Mouse (Mus musculus): ENCODE measurements at regions not wholly inside any gene's neighbourhood (a gene's known extent, or its start where the extent isn't known, plus 50 kb on each side); places are given as distances from the start of the nearest gene placed in this dataset.

DNA sequence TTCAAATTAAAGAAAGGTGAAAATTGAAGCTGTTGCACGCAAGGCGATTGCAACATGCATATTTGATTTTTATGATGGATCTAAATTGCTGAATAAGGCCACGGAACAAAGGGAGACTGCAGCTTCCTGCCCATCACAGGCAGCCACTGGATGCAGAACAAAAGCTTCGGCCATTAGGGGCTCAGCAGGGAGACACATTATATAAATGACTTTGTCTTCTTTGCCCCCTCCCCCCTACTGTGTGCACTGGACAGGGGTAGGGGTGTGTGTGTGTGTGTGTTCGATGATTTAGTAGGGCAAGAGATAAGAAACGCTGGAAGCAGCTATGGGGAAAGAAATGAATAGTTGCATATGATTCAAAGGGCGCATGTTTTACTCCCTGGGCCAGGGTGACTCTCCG lies 481.2 kb upstream of the Pmfbp1 start:
- no peak for DNase-seq (ENCODE audit: low spot score)
- intact Hi-C loops (cut with DNase I) = no loop called here

DNA sequence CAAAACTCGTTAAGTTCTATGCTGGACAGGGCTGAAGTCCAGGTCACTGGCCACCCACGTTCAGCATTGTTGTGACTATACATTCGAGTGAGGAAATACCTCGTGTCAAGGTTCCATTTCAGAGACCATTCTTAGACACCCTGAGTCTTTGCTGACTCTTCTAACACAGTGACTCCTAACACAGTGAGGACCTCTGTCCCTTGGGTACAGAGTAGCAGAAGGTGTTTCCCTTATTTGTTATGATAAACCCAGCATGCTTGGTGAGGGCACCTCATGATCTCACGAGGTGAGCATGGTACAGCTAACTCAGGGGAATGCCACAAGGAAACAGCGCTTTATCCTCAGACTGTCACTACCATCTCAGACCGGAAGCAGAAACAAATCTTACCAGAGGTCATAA lies 480.2 kb upstream of the Pmfbp1 start:
- no peak for DNase-seq (ENCODE audit: low spot score)
- intact Hi-C loops (cut with DNase I) = no loop called here

DNA sequence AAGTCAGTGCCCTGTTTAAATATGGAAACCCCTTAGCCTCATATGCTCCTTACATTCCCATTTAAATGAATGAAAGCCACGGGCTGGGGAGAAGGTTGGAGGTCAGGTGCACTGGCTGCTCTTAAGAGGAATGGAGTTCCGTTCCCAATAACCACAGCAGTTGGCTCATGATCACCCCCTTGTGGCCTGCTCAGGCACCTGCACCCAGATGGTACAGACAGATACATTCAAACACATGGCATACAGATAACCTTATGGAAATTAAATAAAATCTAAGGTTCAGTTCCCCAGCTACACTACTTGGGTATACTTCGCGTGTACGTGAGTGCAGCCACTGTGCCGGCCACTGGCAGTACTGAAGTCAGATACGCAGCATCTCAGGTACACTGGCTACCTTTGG lies 479.1 kb upstream of the Pmfbp1 start:
- DNase-seq (ENCODE audit: low spot score) = no peak
- intact Hi-C loops (cut with DNase I) = no loop called here

DNA sequence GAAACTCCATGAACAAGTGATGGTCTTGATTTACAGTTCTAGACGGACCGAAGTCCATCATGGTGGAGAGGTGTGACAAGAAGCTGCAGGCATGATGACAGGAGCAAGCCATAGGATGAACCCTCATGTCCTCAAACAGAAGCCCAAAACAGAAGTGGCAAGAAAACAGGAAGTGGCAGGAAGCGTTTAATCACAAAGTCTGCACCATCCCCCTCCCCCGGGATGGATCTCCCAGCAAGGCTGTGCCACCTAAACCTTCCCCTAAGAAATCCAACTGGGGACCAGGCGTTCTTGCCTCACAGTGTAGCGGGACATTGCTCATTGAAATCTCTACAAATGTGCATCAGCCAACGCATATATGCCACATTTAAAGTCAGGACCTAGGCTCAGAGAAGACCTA lies 474.3 kb upstream of the Pmfbp1 start:
- intact Hi-C loops (cut with DNase I) = no loop called here
- DNase-seq (ENCODE audit: low spot score) = no peak

DNA sequence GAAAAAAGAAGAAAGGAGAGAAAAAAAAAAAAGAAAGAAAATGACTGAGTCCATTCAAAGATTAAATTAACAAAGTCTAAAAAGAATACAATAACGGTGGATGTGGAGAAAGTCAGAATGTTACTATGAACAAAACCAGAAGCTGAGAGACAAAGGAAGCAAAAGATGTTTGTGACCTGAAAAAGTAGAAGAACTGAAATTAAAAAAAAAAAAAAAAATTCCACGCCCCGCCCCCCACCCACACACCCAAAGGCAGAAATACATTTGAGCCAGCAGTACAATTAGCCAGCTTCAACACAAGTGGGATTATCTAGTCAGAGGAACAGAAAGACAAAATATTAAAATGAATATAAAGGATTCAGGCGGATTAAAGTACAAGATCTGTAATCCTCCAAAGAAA lies 473.7 kb upstream of the Pmfbp1 start:
- intact Hi-C loops (cut with DNase I) = no loop called here
- no peak for DNase-seq (ENCODE audit: low spot score)

DNA sequence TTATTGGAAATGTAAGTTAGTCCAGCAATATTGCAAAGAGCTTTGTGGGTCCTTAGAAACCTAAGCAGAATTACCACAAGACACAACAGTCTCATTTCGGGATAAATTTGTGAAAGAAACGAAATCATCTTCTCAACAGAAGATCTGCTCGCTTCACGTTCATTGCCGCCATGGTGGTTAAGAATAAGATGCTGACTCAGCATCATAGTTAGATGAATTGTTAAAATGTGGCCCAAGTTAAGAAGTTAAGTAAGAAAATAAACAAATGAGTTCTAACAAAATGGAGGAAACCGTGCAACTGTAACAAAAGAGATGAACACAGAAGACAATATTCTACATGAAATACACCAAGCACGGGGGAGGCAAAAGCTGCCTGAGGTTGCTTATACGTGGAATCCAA lies 465.9 kb upstream of the Pmfbp1 start:
- intact Hi-C loops (cut with DNase I) = no loop called here

DNA sequence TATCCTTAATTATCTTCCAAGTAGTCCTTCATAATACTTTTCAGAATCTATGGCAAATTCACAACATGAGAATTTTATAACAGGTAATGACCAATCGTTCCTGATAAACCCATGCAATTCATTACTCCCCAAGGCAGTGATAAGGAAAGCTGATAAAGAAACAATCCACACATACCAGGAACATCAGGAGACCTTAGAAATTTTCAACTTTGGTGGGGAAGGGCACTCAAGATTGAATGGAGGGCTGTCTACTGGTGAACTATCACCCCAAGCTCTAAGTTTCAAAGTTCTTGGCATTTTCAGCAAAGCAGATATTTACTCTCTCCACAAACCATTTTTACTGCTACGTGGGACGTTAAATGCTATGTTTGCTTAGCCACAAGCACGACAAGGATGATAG lies 440.2 kb upstream of the Pmfbp1 start:
- intact Hi-C loops (cut with DNase I) = no loop called here
- DNase-seq (ENCODE audit: low spot score) = no peak

More for the DNA sequence above, 465.9 kb upstream of the Pmfbp1 start:
- DNase-seq (ENCODE audit: low spot score) = no peak

DNA sequence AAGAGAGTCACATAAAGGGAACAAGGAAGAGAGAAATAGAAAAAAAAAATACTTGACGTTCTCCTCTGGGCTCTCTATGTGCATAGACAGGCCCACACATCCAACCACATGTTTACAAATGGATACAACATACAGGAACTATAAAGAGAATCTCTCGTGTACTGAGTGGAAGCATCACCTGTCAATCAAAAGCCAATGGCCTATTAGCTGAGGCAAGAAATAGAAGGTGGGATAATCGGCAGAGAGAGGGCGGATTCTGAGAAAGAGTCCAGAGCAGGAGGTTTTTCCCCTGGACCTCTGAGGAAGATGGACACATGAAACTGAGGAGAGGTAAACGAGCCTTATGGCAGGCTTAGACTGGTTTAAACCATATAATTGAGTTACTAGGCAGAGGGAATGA lies 434.7 kb upstream of the Pmfbp1 start:
- DNase-seq (ENCODE audit: low spot score) = no peak
- intact Hi-C loops (cut with DNase I) = no loop called here

DNA sequence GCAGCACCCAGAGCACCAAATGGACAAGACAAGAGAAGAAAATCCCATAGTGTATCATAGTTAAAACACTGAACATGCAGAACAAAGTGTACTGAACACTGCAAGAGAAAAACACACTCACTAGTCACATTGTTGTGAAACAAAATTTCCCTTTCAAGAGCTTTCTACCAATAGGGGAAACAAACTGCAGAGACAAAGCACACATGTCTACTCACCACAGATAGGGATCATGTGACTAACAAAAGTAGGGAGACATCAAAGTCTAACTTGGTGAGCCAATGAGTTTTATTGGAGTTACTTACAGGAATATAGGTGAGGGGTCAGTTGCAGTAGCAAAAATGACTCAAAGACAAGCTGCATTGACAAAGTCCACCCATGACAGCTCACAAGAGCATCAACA lies 431.5 kb upstream of the Pmfbp1 start:
- DNase-seq (ENCODE audit: low spot score) = no peak
- intact Hi-C loops (cut with DNase I) = no loop called here

DNA sequence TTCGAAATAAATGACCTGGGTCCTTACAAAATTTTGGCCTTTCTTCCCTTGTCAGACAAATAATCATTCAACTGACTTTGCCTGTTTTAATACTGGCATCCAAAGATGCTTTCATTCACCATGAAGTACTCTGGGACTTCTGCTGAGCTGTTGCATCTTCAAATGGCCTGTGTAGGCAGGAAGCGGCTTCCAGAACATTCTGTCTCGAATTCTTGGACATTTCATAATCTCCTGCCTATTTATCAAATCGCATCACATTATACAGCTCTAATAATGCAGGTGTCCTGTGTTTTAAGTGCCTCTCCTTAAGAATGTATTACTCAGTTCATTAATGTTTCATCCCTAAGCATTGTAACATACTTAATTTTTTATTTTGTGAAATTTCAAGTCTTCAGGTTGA lies 420.1 kb upstream of the Pmfbp1 start:
- intact Hi-C loops (cut with DNase I) = no loop called here
- no peak for DNase-seq (ENCODE audit: low spot score)

DNA sequence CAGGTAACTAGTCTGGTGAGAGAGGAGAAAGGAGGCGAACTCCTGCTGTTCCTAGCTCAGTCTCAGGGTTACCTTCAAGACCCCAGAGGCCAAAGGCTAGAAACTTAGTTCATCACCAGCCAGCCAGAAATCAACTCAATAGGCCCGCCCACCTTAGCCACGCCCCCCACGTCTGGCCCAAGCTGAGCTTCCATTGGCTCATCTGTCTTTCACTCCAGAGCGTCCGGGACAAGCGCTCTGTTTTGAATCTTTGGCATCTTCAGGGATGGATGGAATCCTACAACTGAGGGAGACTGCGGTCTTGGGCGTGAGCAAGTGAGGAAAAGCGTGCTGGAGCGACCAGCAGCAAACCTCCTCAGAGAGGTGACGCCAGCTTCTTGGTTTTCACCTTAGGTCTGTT lies 418.8 kb upstream of the Pmfbp1 start:
- intact Hi-C loops (cut with DNase I) = no loop called here
- no peak for DNase-seq (ENCODE audit: low spot score)

DNA sequence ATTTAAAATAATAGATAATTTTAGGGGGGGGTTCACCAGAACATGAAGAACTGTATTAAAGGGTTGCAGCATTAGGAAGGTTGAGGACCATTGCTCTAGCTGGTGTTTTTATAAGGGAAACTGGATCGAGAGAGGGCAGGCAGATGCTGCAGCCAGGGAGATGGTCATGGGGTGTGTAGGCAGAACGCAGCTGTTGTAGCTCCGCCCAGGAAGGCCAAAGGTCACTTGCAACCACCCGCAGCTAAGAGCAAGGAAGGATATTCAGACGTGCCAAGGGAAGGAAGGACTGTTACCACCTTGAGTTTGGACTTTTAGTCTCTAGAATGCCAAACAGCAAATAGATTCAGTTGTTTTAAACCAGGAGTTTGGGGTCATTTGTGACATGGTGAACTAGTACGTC lies 414.6 kb upstream of the Pmfbp1 start:
- intact Hi-C loops (cut with DNase I) = no loop called here
- no peak for DNase-seq (ENCODE audit: low spot score)

DNA sequence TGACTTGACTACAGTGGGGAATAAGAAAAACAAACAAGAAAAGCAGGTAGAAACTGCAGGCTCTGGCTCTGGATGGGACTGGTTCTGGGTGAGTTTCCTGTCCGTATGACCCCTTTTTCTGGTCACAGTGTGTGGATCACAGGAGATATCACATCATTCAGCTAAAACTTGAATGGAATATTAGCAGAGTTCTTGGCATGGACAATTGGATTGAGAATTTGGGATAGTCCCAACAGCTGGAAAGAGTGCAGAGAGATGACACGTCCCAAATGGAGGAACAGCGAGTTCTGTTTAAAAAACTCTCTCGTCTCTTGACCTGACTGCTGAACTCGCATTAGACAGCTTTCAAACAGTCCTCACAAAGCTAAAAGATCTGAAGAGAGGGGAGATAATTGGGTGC lies 412.5 kb upstream of the Pmfbp1 start:
- DNase-seq (ENCODE audit: low spot score) = peak; percentile 20
- intact Hi-C loops (cut with DNase I) = no loop called here

DNA sequence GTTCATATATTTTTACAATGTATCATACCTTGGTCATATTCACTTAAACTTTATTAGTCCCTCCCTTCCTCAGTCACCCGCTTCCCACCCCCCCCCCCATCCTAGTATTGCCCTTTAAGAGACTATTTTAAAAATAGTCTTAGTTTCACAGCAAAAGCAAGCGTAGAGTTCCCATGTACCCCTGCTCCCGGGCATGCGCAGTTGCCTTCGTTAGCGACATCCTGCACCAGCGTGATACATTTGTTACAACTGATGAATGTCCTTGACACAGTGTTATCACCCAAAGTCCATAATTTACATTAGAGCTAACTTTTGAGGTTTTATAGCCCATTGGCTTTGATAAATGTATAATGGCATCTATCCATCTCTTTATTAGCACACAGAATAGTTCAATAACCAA lies 408.7 kb upstream of the Pmfbp1 start:
- no peak for DNase-seq (ENCODE audit: low spot score)
- intact Hi-C loops (cut with DNase I) = no loop called here

DNA sequence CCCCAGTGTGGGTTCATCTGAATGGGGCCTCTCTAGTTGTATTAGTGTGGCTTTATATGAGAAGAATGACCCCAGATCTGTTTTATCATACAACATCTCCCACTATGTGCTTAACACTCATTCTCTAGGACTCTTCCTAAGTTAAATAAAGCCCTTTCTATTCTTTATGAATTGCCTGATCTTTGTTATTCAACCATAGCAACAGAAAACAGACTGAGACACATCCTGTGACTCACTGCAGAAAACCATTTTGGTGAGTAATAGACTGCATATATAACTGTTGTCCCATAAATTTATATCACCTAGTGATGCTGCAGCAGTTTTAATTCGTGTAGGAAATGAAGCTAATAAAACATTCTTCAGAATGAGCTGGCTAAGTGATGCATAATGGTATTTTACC lies 406.0 kb upstream of the Pmfbp1 start:
- intact Hi-C loops (cut with DNase I) = no loop called here
- DNase-seq (ENCODE audit: low spot score) = no peak

DNA sequence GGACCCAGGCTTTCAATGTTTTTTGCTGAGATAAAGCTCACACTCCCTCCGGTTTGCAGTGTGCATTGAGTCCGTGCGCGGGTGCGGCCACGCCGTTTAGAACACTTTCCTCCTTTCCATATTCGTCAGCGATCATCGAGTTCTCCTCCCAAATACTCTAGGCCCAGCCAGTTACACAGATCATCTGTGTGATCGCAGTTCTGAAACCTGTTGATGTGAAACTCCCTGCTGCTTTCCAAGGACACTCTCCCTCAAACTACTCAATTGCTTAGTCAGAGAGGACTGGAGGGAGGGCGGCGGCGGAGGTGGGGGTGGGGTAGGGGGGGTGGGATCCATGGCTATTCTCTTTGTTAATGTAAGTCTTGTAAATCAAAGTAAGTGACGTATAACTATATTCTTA lies 394.2 kb upstream of the Pmfbp1 start:
- DNase-seq (ENCODE audit: low spot score) = no peak
- intact Hi-C loops (cut with DNase I) = no loop called here

DNA sequence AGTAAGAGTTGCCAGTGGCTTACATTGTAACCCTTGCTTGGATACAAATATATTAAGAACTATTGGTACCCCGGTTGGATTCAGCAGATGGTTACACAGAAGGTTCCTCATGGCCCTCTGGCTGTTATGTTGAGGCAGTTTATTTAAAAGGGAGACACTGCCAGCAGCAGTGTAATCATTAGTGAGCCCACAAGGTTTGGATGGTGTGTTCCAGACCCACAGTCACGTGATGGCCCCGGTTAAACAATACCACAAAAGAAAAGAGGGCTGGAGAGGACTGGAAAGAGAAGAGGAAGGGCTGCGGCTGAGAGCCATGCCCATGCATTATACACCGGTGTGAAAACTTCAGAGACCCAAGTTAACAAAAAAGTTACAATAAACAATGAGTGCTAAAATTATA lies 392.4 kb upstream of the Pmfbp1 start:
- DNase-seq (ENCODE audit: low spot score) = no peak
- intact Hi-C loops (cut with DNase I) = no loop called here

DNA sequence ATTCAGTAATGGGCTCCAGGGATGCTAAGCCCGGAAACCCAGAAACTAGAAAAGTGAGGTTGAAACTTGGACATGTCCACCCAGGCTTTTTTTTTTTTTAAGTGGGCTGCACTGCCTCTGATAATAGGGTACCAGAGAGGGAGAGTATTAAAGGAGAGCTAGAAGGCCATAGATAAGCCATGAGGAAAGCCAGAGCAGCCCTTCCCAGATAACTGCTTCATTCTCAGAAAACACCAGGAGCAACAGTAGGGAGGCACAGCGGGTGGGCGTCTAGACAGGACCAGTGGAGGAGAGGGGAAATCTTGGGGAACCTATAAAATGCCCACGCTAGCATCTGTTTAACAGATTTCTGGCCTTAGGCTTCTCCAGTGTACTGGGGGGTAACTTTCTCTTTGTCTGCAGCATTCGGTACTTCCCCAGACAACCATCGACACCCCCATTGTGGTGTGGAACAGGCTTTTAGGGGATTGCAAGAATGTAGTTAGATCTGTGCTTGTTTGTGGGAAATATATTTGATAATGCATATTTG lies 389.0 kb upstream of the Pmfbp1 start:
- intact Hi-C loops (cut with DNase I) = no loop called here
- no peak for DNase-seq (ENCODE audit: low spot score)

DNA sequence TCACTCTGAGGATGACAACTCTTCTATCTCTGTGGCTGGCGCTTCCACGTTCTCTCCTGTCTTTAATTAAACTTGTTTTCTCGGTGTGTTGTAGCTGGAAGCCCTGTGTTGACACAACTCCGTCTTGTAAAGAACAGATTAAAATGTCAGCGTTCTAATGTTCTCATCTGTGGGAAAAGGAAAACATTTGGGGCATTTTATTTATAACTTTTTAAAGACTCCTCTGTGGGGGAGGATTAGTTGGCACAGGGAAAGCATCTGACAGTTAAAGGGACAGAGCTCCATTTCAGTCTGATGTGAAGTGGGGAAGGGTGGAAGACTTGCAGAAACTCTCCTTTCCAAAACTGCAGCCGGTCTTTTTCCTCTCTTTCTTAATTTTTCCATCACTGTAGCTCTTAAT lies 388.1 kb upstream of the Pmfbp1 start:
- intact Hi-C loops (cut with DNase I) = no loop called here
- DNase-seq (ENCODE audit: low spot score) = no peak

DNA sequence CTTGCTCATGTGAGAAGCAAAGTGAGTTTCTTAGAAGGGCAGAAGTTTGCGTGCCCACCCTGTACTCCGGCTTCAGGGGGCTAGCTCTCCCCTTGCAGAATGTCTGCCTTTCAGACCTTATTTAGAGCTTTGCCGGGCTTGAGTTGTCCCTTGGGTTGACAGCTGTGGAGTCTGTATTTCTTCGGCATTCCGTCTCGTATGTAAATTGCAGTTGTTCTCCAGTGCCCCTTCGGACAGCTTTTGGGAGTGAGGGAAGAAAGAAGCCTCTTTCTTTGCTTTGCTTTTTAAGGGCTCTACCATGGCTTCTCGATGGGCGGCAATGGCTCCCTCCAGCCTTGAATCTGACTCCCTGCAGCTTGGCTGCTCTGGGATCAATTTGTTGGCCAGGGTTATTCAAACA lies 386.9 kb upstream of the Pmfbp1 start:
- DNase-seq (ENCODE audit: low spot score) = no peak
- intact Hi-C loops (cut with DNase I) = no loop called here

DNA sequence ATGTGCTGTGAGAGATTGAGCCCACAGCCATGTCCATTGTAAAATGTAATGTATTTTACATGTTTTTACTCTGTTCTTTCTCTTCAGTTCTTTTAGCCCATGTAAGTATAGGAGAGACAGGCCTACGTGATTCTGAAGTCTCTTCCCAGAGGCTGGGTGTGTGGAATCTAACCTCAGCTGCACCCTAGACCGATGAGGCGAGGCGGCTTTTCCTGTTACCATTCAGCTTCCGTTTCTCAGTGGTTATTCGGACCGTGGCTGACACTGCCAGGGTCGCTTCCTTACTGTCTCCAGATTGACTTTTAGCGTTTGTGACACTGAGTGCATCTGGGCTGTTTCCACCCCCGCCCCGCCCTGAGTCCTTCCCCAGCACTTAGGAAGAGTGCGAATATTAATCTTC lies 386.1 kb upstream of the Pmfbp1 start:
- intact Hi-C loops (cut with DNase I) = no loop called here
- no peak for DNase-seq (ENCODE audit: low spot score)

DNA sequence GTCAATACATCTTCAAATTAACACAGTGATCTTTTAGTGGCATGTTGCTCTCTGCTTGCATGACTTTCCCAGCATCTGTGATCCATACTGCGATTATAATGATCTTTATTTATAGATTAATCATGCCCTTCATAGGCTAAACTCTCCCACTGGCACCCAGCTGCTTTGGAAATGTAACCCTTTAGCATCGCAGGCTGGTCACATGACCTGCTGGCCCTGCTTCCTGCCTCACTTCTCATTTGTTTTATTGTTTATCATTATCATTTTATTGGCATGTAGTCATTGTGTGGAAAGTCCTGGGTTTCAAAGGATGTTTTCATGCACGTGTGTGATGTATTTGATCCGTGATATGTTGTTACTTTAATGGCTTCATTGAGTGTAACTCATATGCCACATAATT lies 384.4 kb upstream of the Pmfbp1 start:
- no peak for DNase-seq (ENCODE audit: low spot score)
- intact Hi-C loops (cut with DNase I) = no loop called here

DNA sequence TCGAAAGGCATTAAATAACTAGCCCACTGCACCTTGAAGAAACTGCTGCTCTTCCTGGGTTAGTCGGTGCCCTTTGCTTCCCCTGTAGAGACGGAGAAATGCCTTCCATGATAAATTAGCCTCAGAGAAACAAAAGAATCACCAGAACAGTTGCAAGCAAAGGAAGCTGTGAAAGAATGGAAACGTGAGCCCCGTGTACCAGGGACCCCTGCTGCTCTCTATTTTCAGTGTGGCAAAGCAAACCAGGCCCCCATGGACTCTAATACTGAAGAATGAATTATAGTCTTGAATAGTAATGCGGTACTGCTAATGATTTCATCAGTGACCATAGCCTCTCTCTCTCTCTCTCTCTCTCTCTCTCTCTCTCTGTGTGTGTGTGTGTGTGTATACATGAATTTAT lies 372.1 kb upstream of the Pmfbp1 start:
- no peak for DNase-seq (ENCODE audit: low spot score)
- intact Hi-C loops (cut with DNase I) = no loop called here

Data from heart, postnatal 25 days (tissue).